ENCODE assay signal across 30 mouse cellular contexts in the genomic region with DNA sequence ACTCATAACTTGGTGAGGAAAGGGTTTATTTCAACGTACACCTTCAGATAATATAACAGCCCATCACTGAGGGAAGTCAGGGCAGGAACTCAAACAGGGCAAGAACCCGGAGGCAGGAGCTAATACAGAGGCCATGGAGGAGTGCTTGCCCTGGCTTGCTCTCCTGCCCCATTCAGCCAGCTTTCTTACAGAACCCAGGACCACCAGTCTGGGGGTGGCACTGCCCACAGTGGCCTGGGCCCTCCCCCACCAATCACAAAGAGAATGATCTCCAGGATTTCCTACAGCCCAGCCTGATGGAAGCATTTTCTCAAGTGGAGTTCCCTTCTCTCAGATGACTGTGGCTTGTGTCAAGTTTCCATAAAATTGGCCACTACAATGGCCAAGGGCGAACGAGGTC.
"Had no signal": no experiment of that assay in that cellular context is flagged by ENCODE, and none has a peak within 500 bp of the region (broad histone marks: within the 10 kb centered on the region; RNA-seq: fewer than 3 reads in every experiment).

No protein-coding gene starts in this region.

- DNase-seq: left cerebral cortex, postnatal 4 days; liver; liver, embryonic 13.5 days; liver, postnatal 0 days; lung, adult 18-20 months; lung, adult 2 months; lung, embryonic 14.5 days; lung, postnatal 10 days; lung, postnatal 14 days; lung, postnatal 36 days; lung, postnatal 4 days; midbrain, embryonic 14.5 days had no signal

- H3K9ac ChIP-seq: limb, embryonic 12.5 days; limb, embryonic 13.5 days; limb, embryonic 15.5 days; liver, embryonic 12.5 days; liver, embryonic 13.5 days; liver, embryonic 14.5 days; liver, embryonic 15.5 days; liver, postnatal 0 days; lung, embryonic 14.5 days; lung, embryonic 15.5 days; midbrain, embryonic 12.5 days; midbrain, embryonic 13.5 days; midbrain, embryonic 15.5 days; neural tube, embryonic 12.5 days had no signal

- H3K9me3 ChIP-seq: limb, embryonic 10.5 days; limb, embryonic 12.5 days; limb, embryonic 13.5 days; limb, embryonic 15.5 days; liver, embryonic 12.5 days; liver, embryonic 13.5 days; liver, embryonic 15.5 days; lung, embryonic 15.5 days; megakaryocyte, embryonic 14.5 days; midbrain, embryonic 12.5 days; midbrain, embryonic 13.5 days; midbrain, embryonic 15.5 days; neural tube, embryonic 12.5 days had no signal

- H3K36me3 ChIP-seq: limb, embryonic 10.5 days; limb, embryonic 12.5 days; limb, embryonic 13.5 days; limb, embryonic 15.5 days; liver, embryonic 12.5 days; liver, embryonic 13.5 days; liver, embryonic 15.5 days; lung, embryonic 15.5 days; midbrain, embryonic 12.5 days; midbrain, embryonic 13.5 days; midbrain, embryonic 15.5 days; neural tube, embryonic 12.5 days had no signal

- H3K27me3 ChIP-seq: limb, embryonic 12.5 days; limb, embryonic 13.5 days; limb, embryonic 15.5 days; liver, embryonic 12.5 days; liver, embryonic 13.5 days; liver, embryonic 15.5 days; lung, embryonic 15.5 days; midbrain, embryonic 12.5 days; midbrain, embryonic 13.5 days; midbrain, embryonic 15.5 days; neural tube, embryonic 12.5 days had no signal

- H3K4me3 ChIP-seq: limb, embryonic 10.5 days; limb, embryonic 12.5 days; limb, embryonic 13.5 days; limb, embryonic 15.5 days; liver, embryonic 12.5 days; liver, embryonic 13.5 days; liver, embryonic 15.5 days; lung, embryonic 15.5 days; megakaryocyte, embryonic 14.5 days; midbrain, embryonic 12.5 days; midbrain, embryonic 13.5 days; midbrain, embryonic 15.5 days; myocyte; neural tube, embryonic 12.5 days had no signal

- H3K4me1 ChIP-seq: limb, embryonic 12.5 days; limb, embryonic 13.5 days; limb, embryonic 15.5 days; liver, embryonic 12.5 days; liver, embryonic 13.5 days; liver, embryonic 15.5 days; lung, embryonic 15.5 days; megakaryocyte, embryonic 14.5 days; midbrain, embryonic 12.5 days; midbrain, embryonic 13.5 days; midbrain, embryonic 15.5 days; neural tube, embryonic 12.5 days had no signal

- H3K4me2 ChIP-seq: limb, embryonic 12.5 days; limb, embryonic 13.5 days; limb, embryonic 15.5 days; liver, embryonic 11.5 days; liver, embryonic 12.5 days; liver, embryonic 13.5 days; liver, embryonic 15.5 days; lung, embryonic 14.5 days; lung, embryonic 15.5 days; midbrain, embryonic 12.5 days; midbrain, embryonic 13.5 days; midbrain, embryonic 15.5 days; neural tube, embryonic 12.5 days had no signal

- H3K27ac ChIP-seq: limb, embryonic 10.5 days; limb, embryonic 12.5 days; limb, embryonic 13.5 days; limb, embryonic 15.5 days; liver, embryonic 12.5 days; liver, embryonic 13.5 days; liver, embryonic 14.5 days; liver, embryonic 15.5 days; lung, embryonic 15.5 days; macrophage; midbrain, embryonic 12.5 days; midbrain, embryonic 13.5 days; midbrain, embryonic 15.5 days; neural tube, embryonic 12.5 days had no signal

- ATAC-seq: liver, embryonic 12.5 days; liver, postnatal 0 days; lung, postnatal 0 days; midbrain, embryonic 13.5 days; midbrain, embryonic 15.5 days; midbrain, embryonic 16.5 days had no signal
